Mouse (Mus musculus): ENCODE data around the gene Efemp1.
A peak's percentile ranks its signal among the peaks of the same experiment; 100 is the strongest.

Efemp1 gene

DNA sequence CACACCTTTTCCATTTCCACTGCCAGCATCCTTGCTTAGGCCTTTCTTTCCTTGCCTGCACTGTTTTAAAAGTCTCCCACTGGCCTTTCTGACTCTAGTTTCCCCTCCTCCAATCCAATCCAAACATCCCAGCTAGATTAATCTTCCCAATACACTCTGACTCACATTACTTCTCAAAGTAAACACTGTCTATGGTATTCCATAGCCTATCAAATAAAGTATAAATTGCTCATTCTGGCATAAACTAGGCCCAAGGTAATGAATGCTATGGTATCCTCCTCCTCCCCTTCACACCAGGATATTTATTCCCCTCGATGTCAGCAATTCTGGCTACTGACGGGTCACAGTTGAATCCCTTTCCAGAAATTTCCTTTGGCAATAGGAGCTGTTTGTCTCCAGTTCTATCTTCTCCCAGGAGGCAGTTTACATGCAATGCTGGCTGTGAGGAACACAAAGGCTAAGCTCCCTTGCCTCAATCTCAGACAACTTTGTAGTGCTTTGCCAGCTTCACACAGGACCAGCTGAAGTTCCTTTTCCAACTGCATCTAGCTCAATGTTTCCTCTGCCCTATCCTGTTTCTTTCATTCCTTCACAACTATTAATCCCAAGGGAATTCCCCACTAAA lies 98.7 kb downstream of the Efemp1 start:
- DNase-seq = no peak

DNA sequence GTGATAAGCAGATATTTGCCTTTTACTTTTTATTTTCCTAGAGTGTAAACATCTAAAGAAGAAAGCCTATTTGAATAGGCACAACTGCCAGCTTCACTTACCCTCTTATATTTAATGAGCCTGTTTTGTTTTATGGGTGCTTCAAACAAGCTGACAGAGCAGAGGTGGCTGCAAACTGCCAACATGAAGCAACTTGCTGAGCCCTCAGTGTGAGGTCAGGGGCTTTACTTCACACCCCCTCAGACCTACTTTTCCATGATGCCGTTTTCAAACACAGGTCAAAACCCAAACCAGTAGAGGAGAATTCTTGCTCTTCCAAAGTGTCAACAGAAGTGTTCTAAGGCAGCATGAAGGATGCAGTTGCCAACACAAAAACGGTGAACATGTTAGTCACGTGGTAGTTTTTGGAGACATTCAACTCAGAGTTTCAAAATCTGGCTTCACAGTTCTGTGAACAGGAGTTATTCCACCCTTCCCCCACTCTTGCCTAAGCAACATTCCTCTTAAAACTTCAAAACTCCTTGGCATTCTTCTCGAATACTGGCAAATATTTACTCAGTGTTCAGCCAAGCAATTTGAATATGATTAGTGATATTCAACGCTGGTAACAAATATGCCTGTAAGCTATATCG lies 101.8 kb downstream of the Efemp1 start:
- DNase-seq = peak; percentile 32

DNA sequence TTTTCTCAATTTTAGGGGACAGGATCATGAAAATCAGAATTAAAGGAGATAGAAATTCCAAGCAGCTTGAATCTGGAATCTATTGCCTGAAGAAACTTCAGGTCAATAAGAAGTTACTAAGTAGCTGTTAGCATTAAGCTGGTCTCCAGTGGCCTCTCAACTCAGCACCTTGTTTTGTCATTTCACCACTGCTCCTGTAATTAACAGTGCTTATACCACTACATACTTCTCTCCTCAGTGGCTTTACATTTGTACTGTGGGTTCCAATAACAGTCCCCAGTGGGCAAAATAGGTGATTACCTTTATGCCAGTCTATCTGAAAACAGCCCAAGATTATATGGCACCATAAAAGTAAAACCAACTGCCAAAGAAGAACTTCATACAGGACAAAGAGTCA lies 102.3 kb downstream of the Efemp1 start:
- DNase-seq = no peak

DNA sequence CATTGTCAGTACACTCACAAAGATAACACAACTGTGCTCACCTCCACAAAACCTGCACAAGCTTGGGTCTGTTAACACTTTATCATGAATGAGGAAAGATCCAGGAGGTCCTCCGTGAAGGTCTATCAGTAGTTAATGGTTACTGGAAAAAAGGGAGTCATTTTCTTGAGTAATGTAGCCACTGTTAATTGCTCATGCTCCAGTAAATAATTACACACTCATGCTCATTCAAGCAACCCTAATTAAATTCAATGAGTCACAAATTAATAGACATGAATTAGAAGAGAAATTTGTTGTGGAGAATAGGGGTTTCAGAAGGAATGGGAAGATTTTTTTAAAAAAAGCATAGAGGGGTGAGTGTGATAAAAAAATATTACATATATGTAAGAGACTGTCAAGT lies 108.4 kb downstream of the Efemp1 start:
- DNase-seq = no peak

Measured in kidney, adult 18-20 months (tissue).